Mouse (Mus musculus) heart, postnatal 4 days (tissue): Measurements from ENCODE around the gene Lrpap1. TPM values are rescaled to one million over a fixed set of nuclear protein-coding genes. Genes with fewer than 3 reads are reported as not detected.
A peak's percentile ranks its signal among the peaks of the same experiment; 100 is the strongest.

Experiments used
- DNase-seq: peaks from one replicate; pipeline ENCODE4 v3.0.0; 2021
- total RNA-seq, 2 experiments: library from RNA; stranded (reverse); gene quantifications; 2 replicates each; pipeline ENCODE4 v1.2.3; 2021

The Lrpap1 gene
- total RNA-seq, 2 experiments from 2014 or later = 55.8 to 57.1 TPM

DNA sequence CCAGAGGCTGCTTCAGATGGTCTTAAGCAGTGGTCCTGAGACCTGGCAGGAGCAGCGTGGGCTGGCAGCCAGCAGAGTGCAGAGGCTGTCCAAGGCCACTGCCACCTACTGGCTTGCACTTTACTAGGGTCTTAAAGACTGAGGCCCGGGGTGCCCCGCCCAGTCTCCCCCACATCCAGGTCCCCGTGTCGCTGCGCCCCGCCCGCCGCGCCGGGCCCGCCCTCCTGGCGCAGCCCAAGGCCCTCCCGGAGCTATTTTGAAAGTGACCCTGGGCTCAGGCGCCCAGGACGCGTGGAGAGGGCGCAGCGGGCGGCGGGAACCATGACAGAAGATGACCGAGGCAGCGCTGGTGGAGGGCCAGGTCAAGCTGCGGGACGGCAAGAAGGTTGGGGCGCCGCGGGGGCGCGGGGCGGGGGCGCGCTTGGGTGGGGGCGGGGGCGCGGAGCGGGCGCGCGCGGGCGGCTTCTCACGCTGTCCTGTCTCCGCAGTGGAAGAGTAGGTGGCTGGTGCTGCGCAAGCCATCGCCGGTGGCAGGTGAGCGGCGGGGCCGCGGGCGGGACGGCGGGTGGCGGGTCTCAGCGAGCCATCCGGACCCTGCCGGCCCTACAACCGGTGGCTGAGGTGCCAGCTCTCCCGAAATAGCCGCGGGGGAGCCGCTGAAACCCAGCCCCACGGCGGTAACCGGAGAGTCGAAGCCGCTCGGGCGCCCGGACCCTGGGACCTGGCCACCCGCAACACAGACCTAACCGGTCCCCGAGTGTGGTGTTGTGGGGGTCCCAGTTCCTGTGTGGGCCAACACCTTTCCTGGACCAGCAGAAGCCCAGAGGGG lies 48.7 kb downstream of the Lrpap1 start, which contains the start of gene Dok7:
Gene Dok7, plus strand, starts transcription at position 163 of the 829 bp plus-strand sequence.
- peak; percentile 74 for DNase-seq

GRCm38 (mm10) chr5:35055076-35055475 lies 50.5 kb downstream of the Lrpap1 start:
- peak; percentile 71 for DNase-seq

DNA sequence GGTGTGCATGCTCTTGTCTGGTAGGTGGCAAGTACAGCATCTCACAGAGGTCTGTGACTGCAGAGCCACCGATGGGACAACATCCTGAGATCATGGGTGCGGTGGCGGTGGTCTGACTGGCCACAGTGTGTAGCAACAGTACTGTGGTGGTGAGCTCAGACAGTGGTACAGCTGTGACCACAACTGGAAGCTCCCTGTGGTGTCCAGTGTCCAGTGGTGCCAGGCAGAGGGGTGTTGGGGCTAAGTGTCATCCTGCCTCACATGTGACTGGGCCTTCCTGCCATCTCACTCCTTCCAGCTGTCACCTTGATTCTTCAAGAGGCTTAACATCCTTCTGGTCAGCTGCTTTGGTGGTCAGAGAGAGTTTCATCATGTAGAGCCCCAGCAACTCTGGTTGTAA lies 50.9 kb downstream of the Lrpap1 start:
- no peak for DNase-seq

DNA sequence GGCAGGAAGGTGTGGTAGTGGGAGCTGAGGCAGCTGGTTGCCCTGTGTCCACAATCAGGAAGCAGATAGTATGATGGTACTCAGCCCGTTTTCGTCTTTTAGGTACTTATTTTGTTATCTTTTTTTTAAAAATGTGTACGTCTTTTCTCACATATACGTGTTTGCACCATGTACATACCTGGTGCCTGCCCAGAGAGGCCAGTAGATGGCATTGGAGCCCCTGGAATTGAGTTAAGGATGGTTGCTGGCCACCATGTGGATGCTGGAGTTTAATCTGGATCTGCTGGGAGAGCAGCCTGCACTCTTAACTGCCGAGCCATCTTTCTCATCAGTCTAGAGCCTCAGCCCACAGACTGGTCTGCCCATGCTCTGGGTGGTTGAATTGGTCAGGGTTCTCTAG lies 55.0 kb downstream of the Lrpap1 start:
- DNase-seq = no peak

DNA sequence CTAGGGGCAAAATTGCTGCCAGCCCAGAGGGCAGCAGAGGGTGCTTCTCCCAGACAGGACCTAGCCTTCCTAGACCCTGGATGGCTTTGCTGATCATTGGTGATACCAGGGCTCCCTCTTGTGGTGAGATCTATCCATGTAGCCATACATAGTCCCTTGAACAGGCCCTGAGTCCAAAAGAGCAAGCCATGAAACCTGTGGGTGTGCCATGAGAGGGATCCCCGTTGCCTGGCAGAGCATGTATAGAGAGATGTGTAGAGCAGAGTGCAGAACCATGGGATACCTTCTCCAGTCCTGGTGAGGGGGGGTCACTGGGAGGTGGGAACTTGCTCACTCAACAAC lies 62.5 kb downstream of the Lrpap1 start:
- peak; percentile 88 for DNase-seq

GRCm38 (mm10) chr5:35042431-35043109 lies 63.0 kb downstream of the Lrpap1 start:
- no peak for DNase-seq

Other genes with a start within 250 kb of the Lrpap1 start
- gene Msantd1, start 197.8 kb downstream of the Lrpap1 start, total RNA-seq = under 1 TPM; 0.19 to 0.90 TPM
- 10 to 100 TPM; 49.8 to 60.4 TPM for gene Rgs12, start 156.3 kb downstream of the Lrpap1 start, total RNA-seq
- gene Hgfac, start 64.3 kb downstream of the Lrpap1 start, total RNA-seq = 1 to 10 TPM; 2.3 to 3.1 TPM
- 10 to 100 TPM; 28.1 to 28.5 TPM for gene Dok7, start 49.0 kb downstream of the Lrpap1 start, total RNA-seq
- under 1 TPM; 0.14 to 0.29 TPM for gene Adra2c, start 172.6 kb upstream of the Lrpap1 start, total RNA-seq